Mouse (Mus musculus) left cerebral cortex, postnatal 25 days (tissue): Measurements from ENCODE around the gene 4930486L24Rik. TPM values are rescaled to one million over a fixed set of nuclear protein-coding genes. Genes with fewer than 3 reads are reported as not detected.

ENCODE experiments used
- total RNA-seq, 2 experiments: library from RNA; stranded (reverse); gene quantifications; 2 replicates each; pipeline ENCODE4 v1.2.3; 2021

Gene 4930486L24Rik
- total RNA-seq, 2 experiments from 2014 or later = not detected

Other genes starting within 250 kb of the 4930486L24Rik start
- gene BC051665, start 78.1 kb downstream of the 4930486L24Rik start, total RNA-seq = not detected
- not detected for gene Ctsll3, start 61.6 kb downstream of the 4930486L24Rik start, total RNA-seq
- gene Gm49392, start 32.4 kb upstream of the 4930486L24Rik start, total RNA-seq = under 1 TPM in 1 of 2 experiments, not detected in 1; 0.23 TPM
- gene Ctla2b, start 33.0 kb upstream of the 4930486L24Rik start, total RNA-seq = 1 to 10 TPM; 1.7 to 2.0 TPM
- gene Tpbpb, start 40.4 kb upstream of the 4930486L24Rik start, total RNA-seq = not detected
- gene Gm49393, start 71.1 kb upstream of the 4930486L24Rik start, total RNA-seq = not detected
- gene Gm49391, start 72.1 kb upstream of the 4930486L24Rik start, total RNA-seq = under 1 TPM in 1 of 2 experiments, not detected in 1; 0.99 TPM
- 10 to 100 TPM; 22.0 to 22.9 TPM for gene Ctla2a, start 72.2 kb upstream of the 4930486L24Rik start, total RNA-seq
- not detected for gene Tpbpa, start 77.5 kb upstream of the 4930486L24Rik start, total RNA-seq
- gene Ctsj, start 141.5 kb upstream of the 4930486L24Rik start, total RNA-seq = not detected
- not detected for gene Ctsq, start 176.2 kb upstream of the 4930486L24Rik start, total RNA-seq